Mouse (Mus musculus) midbrain, embryonic 15.5 days (tissue): Measurements from ENCODE around the gene Tmem238. TPM values are rescaled to one million over a fixed set of nuclear protein-coding genes. Genes with fewer than 3 reads are reported as not detected.
"Not testable (repeated sequence)": the region's sequence is repeated elsewhere in the genome, so short reads cannot be mapped to it uniquely, and the experiment has no call there.

Experiments
- ATAC-seq: fragments of 200-750 bp; cut with Nextera tagmentation; replicated peaks from 2 replicates; pipeline ENCODE4 v1.8.0; 2017; ENCODE audit warnings: moderate TSS enrichment
- H3K27ac ChIP-seq: fragments of 300-500 bp; sonication (generic); 2 replicates; pipeline ENCODE4 v1.5.1; 2015; ENCODE audit warnings: mild to moderate bottlenecking, inconsistent platforms
- H3K27me3 ChIP-seq: fragments of 300-500 bp; sonication (generic); replicated peaks from 2 replicates; pipeline ENCODE4 v1.6.1; 2015; ENCODE audit warnings: inconsistent platforms
- H3K36me3 ChIP-seq: fragments of 300-500 bp; sonication (generic); replicated peaks from 2 replicates; pipeline ENCODE4 v1.6.1; 2015; ENCODE audit warnings: inconsistent platforms
- H3K4me1 ChIP-seq: fragments of 300-500 bp; sonication (generic); 2 replicates; pipeline ENCODE4 v1.6.1; 2015; ENCODE audit warnings: inconsistent platforms
- H3K4me2 ChIP-seq: fragments of 300-500 bp; sonication (generic); 2 replicates; pipeline ENCODE4 v1.6.1; 2015; ENCODE audit warnings: inconsistent platforms, mild to moderate bottlenecking, moderate library complexity
- H3K4me3 ChIP-seq: fragments of 300-500 bp; sonication (generic); 2 replicates; pipeline ENCODE4 v1.5.1; 2015; ENCODE audit warnings: mild to moderate bottlenecking, inconsistent platforms
- H3K9ac ChIP-seq: fragments of 300-500 bp; sonication (generic); 2 replicates; pipeline ENCODE4 v1.6.1; 2015; ENCODE audit warnings: mild to moderate bottlenecking, inconsistent platforms
- H3K9me3 ChIP-seq: fragments of 300-500 bp; sonication (generic); 2 replicates; pipeline ENCODE4 v1.6.1; 2016; ENCODE audit warnings: inconsistent platforms
- WGBS: fragments of 180-500 bp; shearing (Covaris S2); methylation state at CpG from one replicate; pipeline ENCODE4 v1.1.7; 2015; ENCODE audit warnings: mixed read lengths; 5-methylcytosine and 5-hydroxymethylcytosine counted together
- polyA plus RNA-seq: library from polyadenylated mRNA; unstranded; fragments of >200 nt; fragmentation: Nextera tagmentation; extraction: Ambion mirVana; gene quantifications from 2 replicates; pipeline ENCODE4 v1.2.1, GENCODE M21; 2015

Gene Tmem238
- polyA plus RNA-seq, 1 experiment from 2014 or later = 5.8 TPM

GRCm38 (mm10) chr7:4812303-4813104 lies 23.0 kb upstream of the Tmem238 start, which contains the start of gene Ube2s:
Gene Ube2s (minus strand): TSS chr7:4812590.
- Histone ChIP-seq H3K4me2 (peak within 1 kb of the TSS; percentile 63), H3K9me3 (no peaks in the 10 kb centered on the region), H3K4me1 (peaks cover 34% of the 10 kb centered on the region), H3K4me3 (peak within 1 kb of the TSS; percentile 90), H3K27ac (peak within 1 kb of the TSS; percentile 96), H3K9ac (peak within 1 kb of the TSS; percentile 89), H3K27me3 (no peaks in the 10 kb centered on the region), H3K36me3 (peaks cover 16% of the 10 kb centered on the region; the same call in 1 of the 2 replicates)
- peak; percentile 99 for ATAC-seq
- under 1% methylated on average over 62 of the region's 62 CpGs for WGBS

- Histone ChIP-seq H3K4me2 (peak overlapping the region; percentile 63), H3K9me3 (no peaks in the 10 kb centered on the region), H3K4me1 (peaks cover 34% of the 10 kb centered on the region), H3K27ac (peak overlapping the region; percentile 96), H3K4me3 (peak overlapping the region; percentile 90), H3K36me3 (peaks cover 21% of the 10 kb centered on the region; the same call in 1 of the 2 replicates), H3K27me3 (no peaks in the 10 kb centered on the region), H3K9ac (peak overlapping the region; percentile 89)
- no peak for ATAC-seq
- WGBS = under 1% methylated on average over 34 of the region's 36 CpGs
Measured at GRCm38 (mm10) chr7:4811842-4812302, 22.4 kb upstream of the Tmem238 start.

GRCm38 (mm10) chr7:4811131-4811530 lies 21.7 kb upstream of the Tmem238 start:
- Histone ChIP-seq H3K4me1 (peaks cover 34% of the 10 kb centered on the region), H3K36me3 (peaks cover 22% of the 10 kb centered on the region; the same call in 1 of the 2 replicates), H3K4me3 (peak overlapping the region; percentile 90), H3K4me2 (peak overlapping the region; percentile 63), H3K9ac (peak overlapping the region; percentile 89)
- not testable (repeated sequence) for ATAC-seq, H3K27me3 ChIP-seq, H3K27ac ChIP-seq, H3K9me3 ChIP-seq
- 34% methylated on average over 10 of the region's 10 CpGs for WGBS

- no peak overlapping the region for H3K9ac ChIP-seq
- no peak overlapping the region for H3K4me3 ChIP-seq
- 90% methylated on average over 7 of the region's 7 CpGs for WGBS
- H3K4me1 ChIP-seq = peaks cover 27% of the 10 kb centered on the region
- no peaks in the 10 kb centered on the region for H3K9me3 ChIP-seq
- ATAC-seq = no peak
- peaks cover 22% of the 10 kb centered on the region; the same call in 1 of the 2 replicates for H3K36me3 ChIP-seq
- no peak overlapping the region for H3K4me2 ChIP-seq
- H3K27me3 ChIP-seq = no peaks in the 10 kb centered on the region
- H3K27ac ChIP-seq = no peak overlapping the region
Measured at GRCm38 (mm10) chr7:4806716-4807115, 17.3 kb upstream of the Tmem238 start.

- Histone ChIP-seq H3K36me3 (peaks cover 12% of the 10 kb centered on the region), H3K4me1 (no peaks in the 10 kb centered on the region), H3K4me3 (no peak overlapping the region), H3K27ac (no peak overlapping the region), H3K9ac (no peak overlapping the region), H3K27me3 (no peaks in the 10 kb centered on the region), H3K9me3 (no peaks in the 10 kb centered on the region), H3K4me2 (no peak overlapping the region)
- ATAC-seq = no peak
Measured at GRCm38 (mm10) chr7:4802247-4802646, 12.8 kb upstream of the Tmem238 start.

GRCm38 (mm10) chr7:4795767-4796433 lies 6.4 kb upstream of the Tmem238 start:
- no peak overlapping the region for H3K4me2 ChIP-seq
- no peak for ATAC-seq
- no peak overlapping the region for H3K4me3 ChIP-seq
- WGBS = 74% methylated on average over 7 of the region's 7 CpGs
- H3K4me1 ChIP-seq = peaks cover 15% of the 10 kb centered on the region
- no peak overlapping the region for H3K9ac ChIP-seq
- no peaks in the 10 kb centered on the region for H3K9me3 ChIP-seq
- H3K27ac ChIP-seq = 0 out of 2 replicates have a peak overlapping the region, but pooled peaks have one; percentile 21
- no peaks in the 10 kb centered on the region for H3K27me3 ChIP-seq
- peaks cover 24% of the 10 kb centered on the region for H3K36me3 ChIP-seq

- no peak overlapping the region for H3K4me3 ChIP-seq
- peaks cover 24% of the 10 kb centered on the region for H3K36me3 ChIP-seq
- H3K27me3 ChIP-seq = no peaks in the 10 kb centered on the region
- no peak overlapping the region for H3K27ac ChIP-seq
- no peak for ATAC-seq
- WGBS = 84% methylated on average over 3 of the region's 3 CpGs
- no peak overlapping the region for H3K9ac ChIP-seq
- no peaks in the 10 kb centered on the region for H3K9me3 ChIP-seq
- peaks cover 17% of the 10 kb centered on the region for H3K4me1 ChIP-seq
- H3K4me2 ChIP-seq = no peak overlapping the region
Measured at GRCm38 (mm10) chr7:4794631-4795168, 5.2 kb upstream of the Tmem238 start.

GRCm38 (mm10) chr7:4793674-4794073 lies 4.2 kb upstream of the Tmem238 start:
- peaks cover 24% of the 10 kb centered on the region for H3K36me3 ChIP-seq
- no peaks in the 10 kb centered on the region for H3K9me3 ChIP-seq
- peaks cover 21% of the 10 kb centered on the region for H3K4me1 ChIP-seq
- H3K4me2 ChIP-seq = peak overlapping the region; percentile 77
- peak overlapping the region; percentile 90 for H3K27ac ChIP-seq
- H3K27me3 ChIP-seq = no peaks in the 10 kb centered on the region
- H3K9ac ChIP-seq = peak overlapping the region; percentile 95
- 50% methylated on average over 4 of the region's 4 CpGs for WGBS
- peak overlapping the region; percentile 92 for H3K4me3 ChIP-seq
- no peak for ATAC-seq

- Histone ChIP-seq H3K27ac (peak overlapping the region; percentile 90), H3K4me1 (peaks cover 25% of the 10 kb centered on the region), H3K4me2 (peak overlapping the region; percentile 77), H3K9ac (peak overlapping the region; percentile 95), H3K4me3 (peak overlapping the region; percentile 92), H3K36me3 (peaks cover 24% of the 10 kb centered on the region)
- not testable (repeated sequence) for H3K9me3 ChIP-seq, ATAC-seq, H3K27me3 ChIP-seq
- WGBS = under 1% methylated on average over 29 of the region's 31 CpGs
Measured at GRCm38 (mm10) chr7:4793248-4793647, 3.8 kb upstream of the Tmem238 start.

GRCm38 (mm10) chr7:4792278-4793212 lies 3.1 kb upstream of the Tmem238 start, which contains the start of gene Rpl28:
Gene Rpl28 (plus strand): TSS chr7:4792874.
- Histone ChIP-seq H3K4me2 (peak within 1 kb of the TSS; percentile 77), H3K4me3 (peak within 1 kb of the TSS; percentile 92), H3K27ac (peak within 1 kb of the TSS; percentile 90), H3K27me3 (0 out of 2 replicates have a peak, but pooled peaks cover 2% of the 10 kb centered on the region), H3K9ac (peak within 1 kb of the TSS; percentile 95), H3K36me3 (peaks cover 19% of the 10 kb centered on the region), H3K9me3 (no peaks in the 10 kb centered on the region), H3K4me1 (peaks cover 26% of the 10 kb centered on the region)
- ATAC-seq = peak; percentile 89
- 2% methylated on average over 54 of the region's 54 CpGs for WGBS
